Comparison of ENCODE assay signal across 8 mouse cellular contexts in the genomic region with DNA sequence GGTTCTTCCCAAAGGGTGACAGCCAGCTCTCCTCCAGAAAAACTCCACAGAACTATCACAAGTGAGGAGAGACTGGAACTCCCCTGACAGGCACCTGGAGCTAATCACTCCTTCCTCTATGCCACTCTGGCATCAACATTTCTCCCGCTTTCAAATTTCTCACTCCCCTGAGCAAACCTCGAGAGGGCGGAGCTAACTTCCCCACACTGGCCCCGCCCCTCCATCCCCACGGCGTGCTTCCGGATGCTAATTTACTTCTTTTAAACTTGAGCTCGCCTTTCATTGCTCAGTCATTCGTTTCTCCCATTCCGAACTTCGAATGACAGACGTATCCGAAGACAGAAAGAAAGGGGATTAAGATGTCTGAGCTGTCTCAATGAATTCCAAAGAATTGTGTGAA.
A peak's percentile ranks its signal among the peaks of the same experiment; 100 is the strongest.
DNase-seq lines count a peak whose midpoint lies in the region; ATAC-seq and TF ChIP-seq lines count a peak whose summit lies in the region.

No protein-coding gene starts in this region.

- H3K4me3 ChIP-seq in ES-E14 (ENCODE audit: insufficient read depth in 1 of 2, low read depth in 1 of 2, low read length in 2 of 2, poor library complexity in 1 of 2, severe bottlenecking in 1 of 2): no peak overlapping the region
- peak overlapping the region; percentile 14; the same call in 1 of the 2 replicates for H3K4me3 ChIP-seq in limb, embryonic 15.5 days
- H3K4me3 ChIP-seq in midbrain, embryonic 16.5 days (ENCODE audit: low read depth, low read length): 0 out of 2 replicates have a peak overlapping the region, but pooled peaks have one; percentile 13
- no peak overlapping the region for H3K4me3 ChIP-seq in left cerebral cortex, adult 2 months

- DNase-seq in ES-E14 (ENCODE audit: low read depth, low spot score): peak; percentile 44
- peak; percentile 34 for DNase-seq in c-Kit-positive CD71-negative TER-119-negative erythroid progenitor cells, embryonic 14.5 days (ENCODE audit: low read depth)
- DNase-seq in heart, postnatal 14 days: peak; percentile 20 to 28
- peak; percentile 84 for DNase-seq in thymus, postnatal 14 days
- no peak for DNase-seq in right cerebral cortex, adult 18-20 months
- no peak for DNase-seq in left cerebral cortex, adult 2 months (ENCODE audit: extremely low spot score in 1 of 2, low spot score in 2 of 2)

- H3K36me3 ChIP-seq in ES-E14 (ENCODE audit: control insufficient read depth, insufficient read depth, low read length, poor library complexity, severe bottlenecking): no peaks in the 10 kb centered on the region
- H3K36me3 ChIP-seq in limb, embryonic 15.5 days: no peaks in the 10 kb centered on the region
- H3K36me3 ChIP-seq in midbrain, embryonic 16.5 days (ENCODE audit: control insufficient read depth, insufficient read depth, low read length): no peaks in the 10 kb centered on the region

- H3K4me1 ChIP-seq in ES-E14 (ENCODE audit: control insufficient read depth in 2 of 2, insufficient read depth in 2 of 2, low read length in 2 of 2, poor library complexity in 1 of 2): peaks cover 2 to 4% of the 10 kb centered on the region in 2 experiments; a peak in 1 of 4 replicates
- peaks cover 14% of the 10 kb centered on the region for H3K4me1 ChIP-seq in limb, embryonic 15.5 days
- H3K4me1 ChIP-seq in midbrain, embryonic 16.5 days (ENCODE audit: control insufficient read depth, insufficient read depth, low read length): peaks cover 3% of the 10 kb centered on the region

- intact Hi-C loops in heart, postnatal 14 days (cut with DNase I): no loop called here
- intact Hi-C loops in left cerebral cortex, adult 2 months (cut with DNase I): no loop called here

- no peak overlapping the region for H3K27ac ChIP-seq in ES-E14 (ENCODE audit: insufficient read depth, low read depth, low read length, poor library complexity, severe bottlenecking)
- H3K27ac ChIP-seq in limb, embryonic 15.5 days: no peak overlapping the region
- no peak overlapping the region for H3K27ac ChIP-seq in midbrain, embryonic 16.5 days (ENCODE audit: low read length)
- H3K27ac ChIP-seq in left cerebral cortex, adult 2 months: no peak overlapping the region

- no peaks in the 10 kb centered on the region for H3K9me3 ChIP-seq in ES-E14 (ENCODE audit: control insufficient read depth, insufficient read depth, low read depth, low read length)
- H3K9me3 ChIP-seq in limb, embryonic 15.5 days: no peaks in the 10 kb centered on the region
- no peaks in the 10 kb centered on the region for H3K9me3 ChIP-seq in midbrain, embryonic 16.5 days (replicated peaks; ENCODE audit: control insufficient read depth, low read length, poor library complexity, severe bottlenecking)

- TF ChIP-seq CTCF in left cerebral cortex, adult 2 months (IDR thresholded peaks at IDR 0.05): no peak

- ATAC-seq in limb, embryonic 15.5 days (ENCODE audit: insufficient number of reproducible peaks, low FRiP score, low TSS enrichment, low read depth): no peak
- ATAC-seq in midbrain, embryonic 16.5 days: no peak

- WGBS in limb, embryonic 15.5 days: 3% methylated on average over 13 of the region's 13 CpGs
- WGBS in midbrain, embryonic 16.5 days: 2% methylated on average over 13 of the region's 13 CpGs

- peak overlapping the region; percentile 32 for H3K4me2 ChIP-seq in limb, embryonic 15.5 days
- H3K4me2 ChIP-seq in midbrain, embryonic 16.5 days (ENCODE audit: low read length): peak overlapping the region; percentile 37

- no peak overlapping the region for H3K9ac ChIP-seq in ES-E14 (ENCODE audit: insufficient read depth, low read depth, low read length, poor library complexity, severe bottlenecking)
- no peak overlapping the region for H3K9ac ChIP-seq in limb, embryonic 15.5 days
- no peak overlapping the region for H3K9ac ChIP-seq in midbrain, embryonic 16.5 days (ENCODE audit: low read depth, low read length)

- in situ Hi-C loops in ES-E14 (cut with MboI; ENCODE audit: low sequenced_read_pairs in 2 of 2, unreplicated experiment in 2 of 2): no loop called here

- H3K27me3 ChIP-seq in limb, embryonic 15.5 days: peaks cover 4% of the 10 kb centered on the region; the same call in 1 of the 2 replicates
- no peaks in the 10 kb centered on the region for H3K27me3 ChIP-seq in midbrain, embryonic 16.5 days (ENCODE audit: control insufficient read depth, insufficient read depth, low read depth, low read length)

TF ChIP-seq in ES-E14, 5 proteins besides CTCF, POLR2A, EP300 and RAD21:
- TF ChIP-seq HCFC1 (IDR thresholded peaks at IDR 0.05; ENCODE audit: borderline replicate concordance, insufficient read depth, low read length): no peak
- no peak for TF ChIP-seq CHD2 (IDR thresholded peaks at IDR 0.05; ENCODE audit: low read depth, low read length)
- no peak for TF ChIP-seq MAFK (IDR thresholded peaks at IDR 0.05; ENCODE audit: insufficient read depth, low read depth, low read length)
TF ChIP-seq in ES-E14: peak in this region for 0.

Comparison
In these comparisons a context has a peak if more than half of its experiments do, and no peak if none do; other contexts are left out.
1. DNase-seq: peak in ES-E14 (single experiment), c-Kit-positive CD71-negative TER-119-negative erythroid progenitor cells, embryonic 14.5 days (single experiment), heart, postnatal 14 days (2 of 2) and thymus, postnatal 14 days (single experiment); none in right cerebral cortex, adult 18-20 months (single experiment) and left cerebral cortex, adult 2 months (0 of 2).
2. H3K4me3 ChIP-seq: peak in limb, embryonic 15.5 days (single experiment) and midbrain, embryonic 16.5 days (single experiment); none in ES-E14 (0 of 2) and left cerebral cortex, adult 2 months (single experiment).